Comparison of ENCODE assay signal across 8 mouse cellular contexts in genomic region chr19:38042261-38042722, GRCm38 (mm10). TPM values are rescaled to one million over a fixed set of nuclear protein-coding genes. Genes with fewer than 3 reads are reported as not detected.
DNase-seq lines count a peak whose midpoint lies in the region; ATAC-seq and TF ChIP-seq lines count a peak whose summit lies in the region.

No protein-coding gene starts in this region.

- H3K9ac ChIP-seq in forebrain, embryonic 14.5 days (ENCODE audit: low read length) = no peak overlapping the region
- H3K9ac ChIP-seq in intestine, embryonic 14.5 days (ENCODE audit: low read length) = peak overlapping the region; percentile 55
- peak overlapping the region; percentile 56 for H3K9ac ChIP-seq in liver, postnatal 0 days (replicated peaks)

- H3K27me3 ChIP-seq in forebrain, embryonic 14.5 days (replicated peaks; ENCODE audit: control insufficient read depth, insufficient read depth, low read length) = peaks cover 11% of the 10 kb centered on the region; the same call in 1 of the 2 replicates
- no peaks in the 10 kb centered on the region for H3K27me3 ChIP-seq in intestine, embryonic 14.5 days (replicated peaks; ENCODE audit: control insufficient read depth, insufficient read depth, low read length)
- 0 out of 2 replicates have a peak, but pooled peaks cover 4% of the 10 kb centered on the region for H3K27me3 ChIP-seq in liver, postnatal 0 days (ENCODE audit: insufficient read depth, low read length)

- no peak overlapping the region for H3K4me3 ChIP-seq in forebrain, embryonic 14.5 days (ENCODE audit: low read depth, low read length)
- peak overlapping the region; percentile 49 for H3K4me3 ChIP-seq in intestine, embryonic 14.5 days (ENCODE audit: low read depth, low read length)
- H3K4me3 ChIP-seq in liver, postnatal 0 days (ENCODE audit: low read depth, low read length) = peak overlapping the region; percentile 46

- no peaks in the 10 kb centered on the region for H3K36me3 ChIP-seq in forebrain, embryonic 14.5 days (ENCODE audit: control insufficient read depth, insufficient read depth, low read length)
- H3K36me3 ChIP-seq in intestine, embryonic 14.5 days (ENCODE audit: control insufficient read depth, insufficient read depth, low read length) = no peaks in the 10 kb centered on the region
- no peaks in the 10 kb centered on the region for H3K36me3 ChIP-seq in liver, postnatal 0 days (replicated peaks; ENCODE audit: insufficient read depth, low read length)

- H3K4me1 ChIP-seq in forebrain, embryonic 14.5 days (ENCODE audit: control insufficient read depth, insufficient read depth, low read length) = 0 out of 2 replicates have a peak, but pooled peaks cover 2% of the 10 kb centered on the region
- peaks cover 9% of the 10 kb centered on the region for H3K4me1 ChIP-seq in intestine, embryonic 14.5 days (replicated peaks; ENCODE audit: control insufficient read depth, insufficient read depth, low read length)
- peaks cover 6% of the 10 kb centered on the region; the same call in 1 of the 2 replicates for H3K4me1 ChIP-seq in liver, postnatal 0 days (ENCODE audit: insufficient read depth)

- H3K9me3 ChIP-seq in forebrain, embryonic 14.5 days (replicated peaks; ENCODE audit: control insufficient read depth, low read length) = no peaks in the 10 kb centered on the region
- no peaks in the 10 kb centered on the region for H3K9me3 ChIP-seq in intestine, embryonic 14.5 days (ENCODE audit: control insufficient read depth, low read length)
- no peaks in the 10 kb centered on the region for H3K9me3 ChIP-seq in liver, postnatal 0 days (ENCODE audit: low read length)

- ATAC-seq in forebrain, embryonic 14.5 days = no peak
- no peak for ATAC-seq in intestine, embryonic 14.5 days (replicated peaks; ENCODE audit: low FRiP score, low TSS enrichment, low read depth)
- no peak for ATAC-seq in liver, postnatal 0 days
- ATAC-seq in cerebellum, adult (ENCODE audit: insufficient number of reproducible peaks, low FRiP score, low TSS enrichment) = no peak

- TF ChIP-seq CTCF in liver, postnatal 0 days (IDR thresholded peaks at IDR 0.05; ENCODE audit: low read depth) = no peak

- peak; percentile 23 for DNase-seq in retina, postnatal 1 day
- no peak for DNase-seq in retina, embryonic 14.5 days (ENCODE audit: low spot score)
- peak; percentile 10 for DNase-seq in forebrain, embryonic 14.5 days (ENCODE audit: low spot score)
- DNase-seq in intestine, embryonic 14.5 days (ENCODE audit: low spot score) = no peak
- DNase-seq in liver, postnatal 0 days = no peak
- no peak for DNase-seq in left cerebral cortex, postnatal 14 days (ENCODE audit: low spot score in 2 of 2)
- DNase-seq in thymus, postnatal 4 days = no peak

- TF ChIP-seq EP300 in liver, postnatal 0 days (IDR thresholded peaks at IDR 0.05; ENCODE audit: low read depth) = no peak

- 38% methylated on average over 5 of the region's 5 CpGs for WGBS in forebrain, embryonic 14.5 days
- 5% methylated on average over 5 of the region's 5 CpGs for WGBS in intestine, embryonic 14.5 days
- 15% methylated on average over 5 of the region's 5 CpGs for WGBS in liver, postnatal 0 days (ENCODE audit: insufficient replicate concordance)

- H3K4me2 ChIP-seq in forebrain, embryonic 14.5 days (ENCODE audit: low read length) = no peak overlapping the region
- H3K4me2 ChIP-seq in intestine, embryonic 14.5 days (ENCODE audit: low read length) = peak overlapping the region; percentile 76
- H3K4me2 ChIP-seq in liver, postnatal 0 days (ENCODE audit: low read depth, low read length) = peak overlapping the region; percentile 84

- no peak overlapping the region for H3K27ac ChIP-seq in forebrain, embryonic 14.5 days (ENCODE audit: low read depth, low read length)
- peak overlapping the region; percentile 81 for H3K27ac ChIP-seq in intestine, embryonic 14.5 days (ENCODE audit: low read depth)
- H3K27ac ChIP-seq in liver, postnatal 0 days (ENCODE audit: low read depth) = no peak overlapping the region

- intact Hi-C loops in left cerebral cortex, postnatal 14 days (cut with DNase I) = loop anchor here (2.0 kb wide), 1 partner anchor 87 kb away; no protein-coding TSS in a partner anchor

RNA-seq across cellular contexts. Expression of gene Myof, which starts 1.1 kb away (rescaled TPM):
- 1.4 and 2.5 TPM in 2 replicates for polyA plus RNA-seq in forebrain, embryonic 14.5 days (2014; fragmentation: Nextera tagmentation; extraction: Ambion mirVana)
- 16.7 and 17.9 TPM in 2 replicates for polyA plus RNA-seq in intestine, embryonic 14.5 days (2014; fragmentation: Nextera tagmentation; extraction: Ambion mirVana)
- polyA plus RNA-seq in liver, postnatal 0 days (2015; fragmentation: Nextera tagmentation; extraction: Ambion mirVana) = 1.6 and 1.7 TPM in 2 replicates
- total RNA-seq in left cerebral cortex, postnatal 14 days (2021) = 1 to 10 TPM; 5.9 to 6.4 TPM

RNA-seq across cellular contexts. Expression of gene Cep55, which starts 12.5 kb away (rescaled TPM):
- 21.2 and 21.8 TPM in 2 replicates for polyA plus RNA-seq in forebrain, embryonic 14.5 days (2014; fragmentation: Nextera tagmentation; extraction: Ambion mirVana)
- 31.3 and 32.8 TPM in 2 replicates for polyA plus RNA-seq in intestine, embryonic 14.5 days (2014; fragmentation: Nextera tagmentation; extraction: Ambion mirVana)
- polyA plus RNA-seq in liver, postnatal 0 days (2015; fragmentation: Nextera tagmentation; extraction: Ambion mirVana) = 3.0 and 3.3 TPM in 2 replicates
- total RNA-seq in left cerebral cortex, postnatal 14 days (2021) = under 1 TPM; 0.57 to 0.66 TPM

RNA-seq across cellular contexts. Expression of gene Ffar4, which starts 54.6 kb away (rescaled TPM):
- polyA plus RNA-seq in forebrain, embryonic 14.5 days (2014; fragmentation: Nextera tagmentation; extraction: Ambion mirVana) = 0.17 TPM in 1 of 2 replicates, not detected in the other
- 7.0 and 10.4 TPM in 2 replicates for polyA plus RNA-seq in intestine, embryonic 14.5 days (2014; fragmentation: Nextera tagmentation; extraction: Ambion mirVana)
- polyA plus RNA-seq in liver, postnatal 0 days (2015; fragmentation: Nextera tagmentation; extraction: Ambion mirVana) = 4.3 and 8.8 TPM in 2 replicates
- total RNA-seq in left cerebral cortex, postnatal 14 days (2021) = not detected

Comparison
In these comparisons a context has a peak if more than half of its experiments do, and no peak if none do; other contexts are left out.
1. DNase-seq: peak in retina, postnatal 1 day (single experiment) and forebrain, embryonic 14.5 days (single experiment); none in retina, embryonic 14.5 days (single experiment), intestine, embryonic 14.5 days (single experiment), liver, postnatal 0 days (single experiment), left cerebral cortex, postnatal 14 days (0 of 2) and thymus, postnatal 4 days (single experiment).